Mouse (Mus musculus) MEL (cell line): ENCODE measurements around the gene Rock2. TPM values are rescaled to one million over a fixed set of nuclear protein-coding genes. Genes with fewer than 3 reads are reported as not detected.

Experiments used
- DNase-seq: peaks from one replicate; pipeline ENCODE4 v3.0.0; 2011; ENCODE audit warnings: low read depth, low spot score
- H3K27ac ChIP-seq: 2 replicates; pipeline ENCODE4 v1.5.1; 2012; ENCODE audit warnings: low read depth, mild to moderate bottlenecking, control low read depth, low read length, moderate library complexity; ENCODE audit not compliant: control insufficient read depth
- H3K27me3 ChIP-seq, 2 experiments: fragments of 150-350 bp in 1 of 2; sonication (generic) in 1 of 2; 2 replicates each; pipeline ENCODE4 v1.6.1; 2012; ENCODE audit warnings: low read length in 2 of 2, mild to moderate bottlenecking in 2 of 2, improper control_type of control experiment in 1 of 2, moderate library complexity in 1 of 2; ENCODE audit not compliant: insufficient read depth in 2 of 2, control insufficient read depth in 1 of 2
- H3K36me3 ChIP-seq, 2 experiments: 2 replicates each; pipeline ENCODE4 v1.6.1; 2012 to 2014; ENCODE audit warnings: low read length in 2 of 2, improper control_type of control experiment in 1 of 2, inconsistent platforms in 1 of 2, mild to moderate bottlenecking in 1 of 2; ENCODE audit not compliant: insufficient read depth in 2 of 2, control insufficient read depth in 1 of 2
- H3K4me1 ChIP-seq, 2 experiments: fragments of 150-350 bp in 1 of 2; sonication (generic) in 1 of 2; 2 replicates each; pipeline ENCODE4 v1.6.1; 2012; ENCODE audit warnings: low read length in 2 of 2, improper control_type of control experiment in 1 of 2, mild to moderate bottlenecking in 1 of 2; ENCODE audit not compliant: insufficient read depth in 2 of 2, control insufficient read depth in 1 of 2
- H3K4me3 ChIP-seq, 2 experiments: fragments of 150-350 bp in 1 of 2; sonication (generic) in 1 of 2; 2 replicates each; pipeline ENCODE4 v1.5.1; 2012; ENCODE audit warnings: low read depth in 2 of 2, low read length in 2 of 2, mild to moderate bottlenecking in 2 of 2, moderate library complexity in 2 of 2, control low read depth in 1 of 2, improper control_type of control experiment in 1 of 2; ENCODE audit not compliant: control insufficient read depth in 1 of 2, insufficient read depth in 1 of 2
- H3K79me2 ChIP-seq: 2 replicates; pipeline ENCODE4 v1.6.1; 2012; ENCODE audit warnings: mild to moderate bottlenecking, low read length, moderate library complexity; ENCODE audit not compliant: control insufficient read depth, poor library complexity, insufficient read depth
- H3K9ac ChIP-seq: 2 replicates; pipeline ENCODE4 v1.6.1; 2012; ENCODE audit warnings: low read depth, mild to moderate bottlenecking, control low read depth, low read length, moderate library complexity; ENCODE audit not compliant: control insufficient read depth, poor library complexity, severe bottlenecking
- H3K9me3 ChIP-seq: fragments of 150-350 bp; sonication (generic); replicated peaks from 2 replicates; pipeline ENCODE4 v1.6.1; 2012; ENCODE audit warnings: mild to moderate bottlenecking, low read length, improper control_type of control experiment, moderate library complexity; ENCODE audit not compliant: insufficient read depth
- BHLHE40 ChIP-seq: IDR thresholded peaks from 2 replicates; pipeline ENCODE4 v1.6.1; 2012; ENCODE audit warnings: low read depth, mild to moderate bottlenecking, inconsistent platforms, low read length, improper control_type of control experiment, borderline replicate concordance
- CHD1 ChIP-seq: IDR thresholded peaks from 2 replicates; pipeline ENCODE4 v1.6.1; 2012; ENCODE audit warnings: low read depth, mild to moderate bottlenecking, inconsistent platforms, low read length, improper control_type of control experiment
- CHD2 ChIP-seq: IDR thresholded peaks from 2 replicates; pipeline ENCODE4 v1.6.1; 2011; ENCODE audit warnings: low read length, improper control_type of control experiment
- CTCF ChIP-seq, 3 experiments: IDR thresholded peaks in 2 of 3; conservative IDR thresholded peaks in 1 of 3; 2 replicates each; pipeline ENCODE4 v1.5.1; 2011 to 2012; ENCODE audit warnings: low read length in 3 of 3, low read depth in 2 of 3, mild to moderate bottlenecking in 2 of 3, improper control_type of control experiment in 1 of 3, inconsistent platforms in 1 of 3, mixed read lengths in 1 of 3, moderate library complexity in 1 of 3; ENCODE audit not compliant: control insufficient read depth in 1 of 3, insufficient read depth in 1 of 3, poor library complexity in 1 of 3, severe bottlenecking in 1 of 3
- E2F4 ChIP-seq: IDR thresholded peaks from 2 replicates; pipeline ENCODE4 v1.6.1; 2011; ENCODE audit warnings: low read depth, low read length, improper control_type of control experiment, borderline replicate concordance
- ELF1 ChIP-seq: IDR thresholded peaks from 2 replicates; pipeline ENCODE4 v1.6.1; 2014; ENCODE audit warnings: low read depth, mild to moderate bottlenecking, inconsistent platforms, low read length, improper control_type of control experiment, moderate library complexity
- EP300 ChIP-seq, 2 experiments: IDR thresholded peaks; 2 replicates each; pipeline ENCODE4 v1.6.1; 2011; ENCODE audit warnings: improper control_type of control experiment in 2 of 2, low read length in 2 of 2, low read depth in 1 of 2, mild to moderate bottlenecking in 1 of 2
- ETS1 ChIP-seq: IDR thresholded peaks from 2 replicates; pipeline ENCODE4 v1.6.1; 2012; ENCODE audit warnings: low read depth, mild to moderate bottlenecking, inconsistent platforms, low read length, improper control_type of control experiment, moderate library complexity
- GABPA ChIP-seq: IDR thresholded peaks from 2 replicates; pipeline ENCODE4 v1.6.1; 2012; ENCODE audit warnings: low read depth, mild to moderate bottlenecking, inconsistent platforms, low read length, improper control_type of control experiment, moderate library complexity
- GATA1 ChIP-seq: IDR thresholded peaks from 2 replicates; pipeline ENCODE4 v1.6.1; 2011; ENCODE audit warnings: low read depth, low read length, improper control_type of control experiment
- KAT2A ChIP-seq: conservative IDR thresholded peaks from 2 replicates; pipeline ENCODE4 v1.6.1; 2012; ENCODE audit warnings: low read depth, low read length, improper control_type of control experiment, inconsistent platforms
- MAX ChIP-seq: IDR thresholded peaks from 2 replicates; pipeline ENCODE4 v1.6.1; 2011; ENCODE audit warnings: low read length, improper control_type of control experiment
- MAZ ChIP-seq: IDR thresholded peaks from 2 replicates; pipeline ENCODE4 v1.6.1; 2012; ENCODE audit warnings: low read depth, mild to moderate bottlenecking, inconsistent platforms, low read length, improper control_type of control experiment
- MYB ChIP-seq: IDR thresholded peaks from 2 replicates; pipeline ENCODE4 v1.6.1; 2011; ENCODE audit warnings: mild to moderate bottlenecking, low read depth, low read length, improper control_type of control experiment
- MYC ChIP-seq: IDR thresholded peaks from 2 replicates; pipeline ENCODE4 v1.6.1; 2011; ENCODE audit warnings: low read depth, mild to moderate bottlenecking, low read length, improper control_type of control experiment, moderate library complexity
- NRF1 ChIP-seq: IDR thresholded peaks from 2 replicates; pipeline ENCODE4 v1.6.1; 2014; ENCODE audit warnings: low read depth, mild to moderate bottlenecking, inconsistent platforms, low read length, improper control_type of control experiment, moderate library complexity; ENCODE audit not compliant: poor library complexity, insufficient read depth, severe bottlenecking
- POLR2A ChIP-seq, 2 experiments: IDR thresholded peaks; 2 replicates each; pipeline ENCODE4 v1.6.1; 2011 to 2012; ENCODE audit warnings: low read length in 2 of 2, mild to moderate bottlenecking in 2 of 2, control low read depth in 1 of 2, improper control_type of control experiment in 1 of 2, low read depth in 1 of 2, moderate library complexity in 1 of 2; ENCODE audit not compliant: control insufficient read depth in 1 of 2, insufficient read depth in 1 of 2, poor library complexity in 1 of 2
- POLR2AphosphoS2 ChIP-seq: IDR thresholded peaks from 2 replicates; pipeline ENCODE4 v1.6.1; 2011; ENCODE audit warnings: low read length, improper control_type of control experiment
- POLR2AphosphoS5 ChIP-seq: IDR thresholded peaks from 2 replicates; pipeline ENCODE4 v1.6.1; 2012; ENCODE audit warnings: low read depth, borderline replicate concordance, mild to moderate bottlenecking, inconsistent platforms, low read length, moderate library complexity, mixed read lengths
- RAD21 ChIP-seq: IDR thresholded peaks from 2 replicates; pipeline ENCODE4 v1.6.1; 2011; ENCODE audit warnings: mild to moderate bottlenecking, low read depth, low read length, improper control_type of control experiment
- RCOR1 ChIP-seq: IDR thresholded peaks from 2 replicates; pipeline ENCODE4 v1.6.1; 2012; ENCODE audit warnings: low read depth, mild to moderate bottlenecking, inconsistent platforms, low read length, improper control_type of control experiment
- SIN3A ChIP-seq: IDR thresholded peaks from 2 replicates; pipeline ENCODE4 v1.6.1; 2012; ENCODE audit warnings: low read length, improper control_type of control experiment, inconsistent platforms
- SMC3 ChIP-seq: IDR thresholded peaks from 2 replicates; pipeline ENCODE4 v1.6.1; 2011; ENCODE audit warnings: low read depth, low read length, improper control_type of control experiment
- TAL1 ChIP-seq: IDR thresholded peaks from 2 replicates; pipeline ENCODE4 v1.6.1; 2012; ENCODE audit warnings: mild to moderate bottlenecking, inconsistent platforms, low read length, moderate library complexity, mixed read lengths
- TBP ChIP-seq: IDR thresholded peaks from 2 replicates; pipeline ENCODE4 v1.8.0; 2011; ENCODE audit warnings: low read depth, low read length, improper control_type of control experiment
- TCF12 ChIP-seq: IDR thresholded peaks from 2 replicates; pipeline ENCODE4 v1.6.1; 2014; ENCODE audit warnings: low read depth, mild to moderate bottlenecking, inconsistent platforms, low read length, improper control_type of control experiment, moderate library complexity
- UBTF ChIP-seq: IDR thresholded peaks from 2 replicates; pipeline ENCODE4 v1.6.1; 2012; ENCODE audit warnings: low read depth, mild to moderate bottlenecking, inconsistent platforms, low read length, improper control_type of control experiment, moderate library complexity, borderline replicate concordance; ENCODE audit not compliant: insufficient read depth
- USF1 ChIP-seq: IDR thresholded peaks from 2 replicates; pipeline ENCODE4 v1.6.1; 2014; ENCODE audit warnings: low read depth, mild to moderate bottlenecking, inconsistent platforms, low read length, improper control_type of control experiment, moderate library complexity
- USF2 ChIP-seq, 2 experiments: IDR thresholded peaks; 2 replicates each; pipeline ENCODE4 v1.6.1; 2011 to 2012; ENCODE audit warnings: improper control_type of control experiment in 2 of 2, low read length in 2 of 2, borderline replicate concordance in 1 of 2, inconsistent platforms in 1 of 2, low read depth in 1 of 2, mild to moderate bottlenecking in 1 of 2; ENCODE audit not compliant: insufficient read depth in 1 of 2
- ZC3H11A ChIP-seq: IDR thresholded peaks from 2 replicates; pipeline ENCODE4 v1.6.1; 2012; ENCODE audit warnings: low read depth, mild to moderate bottlenecking, inconsistent platforms, low read length, improper control_type of control experiment
- ZKSCAN1 ChIP-seq: IDR thresholded peaks from 2 replicates; pipeline ENCODE4 v1.6.1; 2012; ENCODE audit warnings: low read depth, mild to moderate bottlenecking, inconsistent platforms, low read length, improper control_type of control experiment, moderate library complexity
- ZMIZ1 ChIP-seq: IDR thresholded peaks from 2 replicates; pipeline ENCODE4 v1.6.1; 2012; ENCODE audit warnings: low read depth, mild to moderate bottlenecking, inconsistent platforms, low read length, improper control_type of control experiment, moderate library complexity
- ZNF384 ChIP-seq: IDR thresholded peaks from 2 replicates; pipeline ENCODE4 v1.6.1; 2012; ENCODE audit warnings: low read depth, mild to moderate bottlenecking, inconsistent platforms, low read length, improper control_type of control experiment
- polyA plus RNA-seq, 2 experiments: library from polyadenylated mRNA; stranded (reverse) in 1 of 2; unstranded in 1 of 2; fragments of >175 nt in 1 of 2; fragments of >200 nt in 1 of 2; gene quantifications; 2 replicates each; pipeline versions ENCODE4 v1.2.1 to v1.2.4; 2012; ENCODE audit warnings: low replicate concordance in 2 of 2, low read depth in 1 of 2; ENCODE audit not compliant: insufficient read length in 2 of 2, insufficient read depth in 1 of 2, missing spikeins in 1 of 2
- total RNA-seq: library from RNA; depleted of rRNA; stranded (reverse); fragments of 300-350 nt; gene quantifications from 2 replicates; pipeline ENCODE4 v1.2.3, GENCODE M21; 2012

The Rock2 gene
- total and polyA plus RNA-seq, 3 experiments: 10.9 to 46.4 (median 14.4) TPM

DNA sequence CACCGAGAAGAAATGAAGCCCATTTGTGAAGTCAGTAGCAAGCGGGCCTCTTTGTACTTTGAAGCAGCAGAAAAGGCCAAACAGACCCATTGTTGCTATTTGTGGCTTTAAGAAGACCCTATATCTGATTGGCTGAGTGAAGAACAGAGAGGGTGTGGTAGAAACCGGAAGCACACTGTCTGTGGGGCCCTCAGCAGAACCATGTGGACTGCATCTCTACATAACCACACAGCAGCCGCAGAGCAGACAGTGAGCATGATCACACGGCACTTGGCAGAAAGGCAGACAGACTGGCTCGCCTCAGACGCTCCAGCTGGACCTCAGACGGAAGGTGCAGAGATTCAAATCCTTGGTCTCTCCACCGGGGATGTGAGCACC is 138.8 kb downstream of the Rock2 start (continued):
- TF ChIP-seq NRF1 (no peak), GATA1 (no peak), ZKSCAN1 (no peak), USF2 (IDR thresholded peaks at IDR 0.05; ENCODE audit: borderline replicate concordance in 1 of 2, insufficient read depth in 1 of 2, low read depth in 1 of 2, low read length in 2 of 2) (no peak), POLR2AphosphoS5 (no peak), RCOR1 (no peak), ETS1 (peak; percentile 67; the same call in 1 of the 2 replicates), KAT2A (no peak), MAX (peak; percentile 94), TBP (peak; percentile 81), UBTF (no peak), MYC (peak; percentile 94), POLR2A (IDR thresholded peaks at IDR 0.05; ENCODE audit: control insufficient read depth in 1 of 2, insufficient read depth in 1 of 2, low read depth in 1 of 2, low read length in 2 of 2, poor library complexity in 1 of 2) (peak; percentile 58 to 89; a peak in 2 of 4 replicates), BHLHE40 (no peak), CHD2 (no peak), SMC3 (no peak)

DNA sequence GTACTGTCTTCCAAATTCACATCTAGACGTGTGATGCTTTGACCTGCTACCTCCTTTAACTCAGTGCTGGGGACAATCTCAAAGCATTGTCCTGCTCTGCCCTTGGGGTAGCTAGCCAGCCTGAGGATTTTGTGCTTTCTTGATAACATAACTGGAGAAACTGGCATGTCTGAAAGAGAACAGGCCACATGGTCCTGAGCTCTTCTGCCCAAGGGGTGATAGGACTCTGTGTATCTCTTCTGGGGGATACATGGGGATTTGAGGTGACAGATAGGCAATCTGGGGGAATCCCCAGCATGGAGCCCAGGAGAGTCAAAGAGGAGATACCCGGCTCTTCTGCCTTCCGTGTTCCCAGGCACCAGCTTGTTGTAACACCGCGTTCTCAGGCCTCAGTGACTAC is 140.0 kb downstream of the Rock2 start:
- Histone ChIP-seq H3K27me3 (no peaks in the 10 kb centered on the region), H3K9me3 (no peaks in the 10 kb centered on the region), H3K27ac (peak overlapping the region; percentile 78), H3K4me3 (peak overlapping the region; percentile 51 to 64), H3K79me2 (no peaks in the 10 kb centered on the region; the same call in 1 of the 2 replicates), H3K36me3 (no peaks in the 10 kb centered on the region; a peak in 1 of 4 replicates), H3K9ac (peak overlapping the region; percentile 67), H3K4me1 (peaks cover 0 to 7% of the 10 kb centered on the region in 2 experiments; a peak in 2 of 4 replicates)
- no peak for DNase-seq
- TF ChIP-seq RAD21 (no peak), SMC3 (no peak), TAL1 (0 out of 2 replicates have a peak, but pooled peaks have one; percentile 36), GABPA (no peak), KAT2A (no peak), MYB (no peak), GATA1 (peak; percentile 35; the same call in 1 of the 2 replicates), SIN3A (no peak), ZC3H11A (no peak), TBP (no peak), ZNF384 (no peak), ELF1 (no peak), USF1 (no peak), USF2 (IDR thresholded peaks at IDR 0.05; ENCODE audit: borderline replicate concordance in 1 of 2, insufficient read depth in 1 of 2, low read depth in 1 of 2, low read length in 2 of 2) (no peak), BHLHE40 (no peak), ZMIZ1 (no peak), CHD2 (no peak), RCOR1 (no peak), EP300 (IDR thresholded peaks at IDR 0.05; ENCODE audit: low read depth in 1 of 2, low read length in 2 of 2) (peak in 1 of 2 experiments; percentile 66; a peak in 2 of 4 replicates), POLR2AphosphoS2 (no peak), E2F4 (no peak), NRF1 (no peak), MAZ (no peak), ETS1 (no peak), MYC (no peak), TCF12 (peak; percentile 59; the same call in 1 of the 2 replicates), CTCF (IDR thresholded peaks at IDR 0.05 in 2 of 3, conservative IDR thresholded peaks at IDR 0.05 in 1 of 3; ENCODE audit: control insufficient read depth in 1 of 3, insufficient read depth in 1 of 3, low read depth in 2 of 3, low read length in 3 of 3, poor library complexity in 1 of 3, severe bottlenecking in 1 of 3) (no peak), CHD1 (no peak)
